Mouse (Mus musculus) liver, embryonic 14.5 days (tissue): ENCODE measurements around the gene Hlf. TPM values are rescaled to one million over a fixed set of nuclear protein-coding genes. Genes with fewer than 3 reads are reported as not detected.

Source experiments
- ATAC-seq: fragments of 200-750 bp; cut with Nextera tagmentation; 2 replicates; pipeline ENCODE4 v1.8.0; 2017; ENCODE audit warnings: moderate number of reproducible peaks, mild to moderate bottlenecking, moderate library complexity; ENCODE audit not compliant: insufficient read depth
- DNase-seq, 3 experiments: peaks; one replicate each; pipeline ENCODE4 v3.0.0-alpha.2; 2012 to 2013; ENCODE audit warnings: low read depth in 3 of 3, low spot score in 3 of 3
- H3K27ac ChIP-seq: fragments of 300-500 bp; sonication (generic); 2 replicates; pipeline ENCODE4 v1.5.1; 2014; ENCODE audit warnings: moderate library complexity, mild to moderate bottlenecking, control low read depth, inconsistent platforms
- H3K27me3 ChIP-seq: fragments of 300-500 bp; sonication (generic); 2 replicates; pipeline ENCODE4 v1.6.1; 2014; ENCODE audit warnings: mild to moderate bottlenecking, low read length, moderate library complexity; ENCODE audit not compliant: control insufficient read depth, insufficient read depth
- H3K36me3 ChIP-seq: fragments of 300-500 bp; sonication (generic); replicated peaks from 2 replicates; pipeline ENCODE4 v1.6.1; 2014; ENCODE audit warnings: low read depth; ENCODE audit not compliant: control insufficient read depth, insufficient read depth
- H3K4me1 ChIP-seq, 2 experiments: fragments of 200-500 bp in 1 of 2; fragments of 300-500 bp in 1 of 2; sonication (generic) in 1 of 2; replicated peaks; 2 replicates each; pipeline ENCODE4 v1.6.1; 2012 to 2014; ENCODE audit warnings: antibody characterized with exemption in 1 of 2, inconsistent platforms in 1 of 2, low read length in 1 of 2; ENCODE audit not compliant: control insufficient read depth in 2 of 2, insufficient read depth in 2 of 2
- H3K4me2 ChIP-seq: fragments of 300-500 bp; sonication (generic); 2 replicates; pipeline ENCODE4 v1.6.1; 2014; ENCODE audit warnings: low read depth, mild to moderate bottlenecking, control low read depth, moderate library complexity
- H3K4me3 ChIP-seq, 2 experiments: fragments of 200-500 bp in 1 of 2; fragments of 300-500 bp in 1 of 2; sonication (generic) in 1 of 2; 2 replicates each; pipeline ENCODE4 v1.5.1; 2012 to 2014; ENCODE audit warnings: low read depth in 2 of 2, low read length in 2 of 2, mild to moderate bottlenecking in 2 of 2, control low read depth in 1 of 2, inconsistent platforms in 1 of 2, moderate library complexity in 1 of 2; ENCODE audit not compliant: insufficient read depth in 1 of 2
- H3K9ac ChIP-seq: fragments of 300-500 bp; sonication (generic); replicated peaks from 2 replicates; pipeline ENCODE4 v1.6.1; 2014; ENCODE audit warnings: mild to moderate bottlenecking, control low read depth, moderate library complexity
- H3K9me3 ChIP-seq: fragments of 300-500 bp; sonication (generic); 2 replicates; pipeline ENCODE4 v1.6.1; 2016; ENCODE audit warnings: low read length, mixed read lengths; ENCODE audit not compliant: control insufficient read depth
- CTCF ChIP-seq: IDR thresholded peaks from 2 replicates; pipeline ENCODE4 v1.5.1; 2016; ENCODE audit warnings: antibody characterized with exemption, low read depth, control low read depth
- EP300 ChIP-seq: IDR thresholded peaks from 2 replicates; pipeline ENCODE4 v1.6.1; 2016; ENCODE audit warnings: antibody characterized with exemption, low read depth
- WGBS: fragments of 180-500 bp; shearing (Covaris S2); extraction: QIAGEN DNeasy Blood & Tissue Kit; methylation state at CpG from one replicate; pipeline ENCODE4 v1.1.7; 2014; ENCODE audit not compliant: insufficient replicate concordance; 5-methylcytosine and 5-hydroxymethylcytosine counted together
- polyA plus RNA-seq, 2 experiments: library from polyadenylated mRNA; depleted of rRNA in 1 of 2; stranded (reverse) in 1 of 2; unstranded in 1 of 2; fragments of >200 nt; fragmentation: Nextera tagmentation in 1 of 2; extraction: Ambion mirVana in 1 of 2; gene quantifications; 2 replicates each; pipeline versions ENCODE4 v1.2.1 to v1.2.3; 2012 to 2014

The Hlf gene
- polyA plus RNA-seq, 2 experiments = 2.7 to 3.7 TPM

DNA sequence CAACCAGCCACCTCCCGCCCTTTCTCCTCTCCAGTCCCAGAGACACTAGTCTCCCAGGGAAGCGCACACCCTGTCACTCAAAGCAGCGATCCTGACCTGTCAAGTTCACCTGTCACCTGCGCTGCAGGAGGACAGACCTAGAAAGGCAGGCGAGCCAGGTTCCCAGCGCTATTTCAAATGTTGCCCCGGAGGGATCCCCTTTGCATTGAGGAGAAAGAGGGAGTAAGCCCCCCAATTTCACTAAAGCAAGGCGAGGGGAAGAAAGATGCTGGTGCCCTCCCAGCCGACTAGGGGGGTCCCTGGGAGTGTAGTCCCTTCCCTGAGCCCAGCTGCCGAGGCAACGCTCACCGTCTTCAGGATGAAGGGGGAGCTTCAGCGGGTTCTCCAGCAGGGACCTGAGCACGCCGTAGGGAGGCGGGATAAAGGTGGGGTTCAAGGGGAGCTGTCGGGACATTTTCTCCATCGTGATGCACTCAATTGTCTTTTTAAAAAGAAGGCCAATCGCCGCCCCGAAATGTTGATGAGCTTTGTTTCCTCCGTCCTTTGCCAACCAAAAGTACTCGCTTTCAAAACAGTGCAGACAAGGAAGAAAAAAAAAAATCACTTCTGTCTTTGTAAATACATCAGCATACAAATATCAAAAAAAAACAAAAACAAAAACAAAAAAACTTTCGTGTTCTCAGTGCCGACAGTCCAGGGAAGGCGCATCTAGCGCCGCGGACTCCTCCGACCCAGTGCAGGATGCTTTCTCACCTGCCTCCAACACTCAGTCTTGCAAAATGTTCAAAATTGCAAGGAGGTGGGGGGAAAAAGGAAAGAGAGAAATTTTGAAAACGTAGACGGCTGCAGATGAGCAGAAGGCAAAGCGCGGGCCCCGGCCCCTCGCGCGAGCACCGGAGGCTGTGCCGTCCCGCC, 536 bp downstream of the Hlf start:
- H3K4me2 ChIP-seq = peak overlapping the region; percentile 67
- ATAC-seq = peak; percentile 36
- H3K27ac ChIP-seq = no peak overlapping the region
- H3K4me3 ChIP-seq = peak overlapping the region; percentile 48 to 51
- H3K9ac ChIP-seq = no peak overlapping the region
- peaks cover 34% of the 10 kb centered on the region for H3K27me3 ChIP-seq
- H3K36me3 ChIP-seq = no peaks in the 10 kb centered on the region
- peaks cover 0 to 5% of the 10 kb centered on the region in 2 experiments; a peak in 2 of 4 replicates for H3K4me1 ChIP-seq
- TF ChIP-seq CTCF = no peak
- TF ChIP-seq EP300 = no peak
- H3K9me3 ChIP-seq = no peaks in the 10 kb centered on the region
- under 1% methylated on average over 40 of the region's 41 CpGs for WGBS
- no peak for DNase-seq

DNA sequence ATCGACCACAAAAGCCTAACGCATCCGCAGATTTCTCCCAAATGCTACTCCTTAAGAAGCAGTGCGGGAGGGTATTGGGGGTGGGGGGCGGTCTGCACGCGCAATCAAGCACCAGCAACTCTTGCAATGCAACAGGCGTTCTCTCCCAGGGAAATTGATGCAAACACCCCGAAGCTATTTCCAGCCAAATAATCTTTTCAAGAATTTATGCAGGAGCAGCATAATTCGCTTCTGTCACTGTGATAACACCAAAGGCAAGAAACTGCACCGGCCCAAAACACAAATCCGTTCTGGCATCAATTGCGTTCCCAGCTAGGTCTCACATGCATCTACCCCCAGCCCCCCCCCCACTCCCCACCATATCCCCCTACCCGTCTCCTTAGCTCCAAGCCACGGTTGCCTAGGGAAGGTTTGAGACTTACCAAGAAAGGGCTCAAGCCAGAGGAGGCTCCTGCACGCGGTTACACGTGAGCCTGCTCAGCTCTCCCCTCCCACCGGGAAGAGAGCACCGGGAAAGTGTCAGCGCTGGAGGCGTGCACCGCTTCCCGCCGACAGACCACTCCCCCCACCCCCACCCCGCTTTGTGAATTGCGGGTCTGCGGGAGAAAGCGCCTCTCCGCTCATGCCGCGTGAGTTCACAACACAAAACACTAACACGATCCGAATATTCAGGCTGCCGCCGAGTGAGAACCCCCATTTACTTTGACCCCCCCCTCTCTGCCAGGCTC, 1.4 kb downstream of the Hlf start:
- ATAC-seq (no peak), DNase-seq (no peak)
- under 1% methylated on average over 36 of the region's 36 CpGs for WGBS
- H3K9ac ChIP-seq = no peak overlapping the region
- H3K4me1 ChIP-seq = peaks cover 0 to 7% of the 10 kb centered on the region in 2 experiments; a peak in 2 of 4 replicates
- no peaks in the 10 kb centered on the region for H3K36me3 ChIP-seq
- H3K27me3 ChIP-seq = peaks cover 34% of the 10 kb centered on the region
- H3K4me2 ChIP-seq = peak overlapping the region; percentile 67
- no peaks in the 10 kb centered on the region for H3K9me3 ChIP-seq
- H3K27ac ChIP-seq = no peak overlapping the region
- no peak for TF ChIP-seq CTCF
- peak overlapping the region; percentile 48 to 51 for H3K4me3 ChIP-seq

DNA sequence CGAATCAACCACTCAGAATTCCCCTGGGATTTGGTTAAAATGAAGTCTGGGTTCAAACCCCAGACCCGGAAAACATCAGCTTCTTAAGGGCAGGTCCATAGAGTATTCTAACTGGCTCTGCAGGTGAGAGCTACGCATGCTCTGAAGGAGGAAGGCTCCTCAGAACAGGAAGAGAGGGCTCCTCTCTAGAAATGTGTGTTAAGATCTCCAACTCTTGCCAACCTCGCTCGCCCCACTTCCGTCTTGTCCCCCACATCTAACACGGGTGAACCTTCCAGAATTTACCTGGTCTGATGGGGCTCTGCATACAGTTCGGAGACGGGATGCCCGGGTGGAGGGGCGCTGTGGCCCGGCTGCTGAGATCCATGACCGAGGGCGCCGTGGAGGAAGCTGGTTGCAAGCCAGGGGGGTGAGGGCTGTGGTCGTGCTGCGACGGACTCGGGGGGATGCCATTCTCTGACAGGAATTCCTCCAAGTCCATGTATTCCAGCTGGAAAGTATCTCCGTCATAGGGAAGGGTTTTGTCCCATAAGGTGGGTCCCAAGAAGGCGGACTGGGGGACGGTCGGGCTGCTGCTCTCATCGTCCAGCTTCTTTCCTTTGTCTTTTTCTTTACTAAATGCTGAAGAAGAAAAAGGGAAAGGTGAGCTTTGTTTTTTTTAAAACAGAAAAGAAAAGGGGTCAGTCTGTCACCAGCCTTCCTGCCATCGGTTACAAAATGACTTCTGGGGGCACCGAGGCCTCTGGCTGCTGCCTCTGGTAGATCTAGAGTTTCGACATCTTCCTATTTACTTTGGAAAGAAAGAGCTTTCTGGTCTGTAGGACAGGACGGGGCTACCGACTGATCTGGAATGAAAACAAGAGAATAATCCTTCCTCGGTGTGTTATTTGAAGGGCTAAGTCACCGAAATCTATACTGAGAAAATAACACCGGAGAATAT, 2.9 kb downstream of the Hlf start:
- no peak overlapping the region for H3K27ac ChIP-seq
- peaks cover 34% of the 10 kb centered on the region for H3K27me3 ChIP-seq
- peak overlapping the region; percentile 67 for H3K4me2 ChIP-seq
- DNase-seq (no peak), ATAC-seq (no peak)
- H3K4me3 ChIP-seq = peak overlapping the region; percentile 31 to 48
- WGBS = 26% methylated on average over 32 of the region's 32 CpGs
- H3K9ac ChIP-seq = no peak overlapping the region
- peaks cover 0 to 7% of the 10 kb centered on the region in 2 experiments; a peak in 2 of 4 replicates for H3K4me1 ChIP-seq
- H3K9me3 ChIP-seq = no peaks in the 10 kb centered on the region
- no peaks in the 10 kb centered on the region for H3K36me3 ChIP-seq
- no peak for TF ChIP-seq CTCF
- no peak for TF ChIP-seq EP300

- ATAC-seq (peak; percentile 70), DNase-seq (no peak)
- no peak overlapping the region for H3K4me2 ChIP-seq
- no peaks in the 10 kb centered on the region for H3K27me3 ChIP-seq
- TF ChIP-seq CTCF = no peak
- TF ChIP-seq EP300 = no peak
- no peak overlapping the region for H3K27ac ChIP-seq
- 41% methylated on average over 6 of the region's 6 CpGs for WGBS
- no peaks in the 10 kb centered on the region for H3K36me3 ChIP-seq
- no peaks in the 10 kb centered on the region for H3K9me3 ChIP-seq
- no peak overlapping the region for H3K4me3 ChIP-seq
- peaks cover 0 to 2% of the 10 kb centered on the region in 2 experiments; a peak in 2 of 4 replicates for H3K4me1 ChIP-seq
- H3K9ac ChIP-seq = no peak overlapping the region
Observed at GRCm38 (mm10) chr11:90382005-90382611, 8.6 kb downstream of the Hlf start.
